Mouse (Mus musculus): ENCODE results near the gene 9130204L05Rik. TPM values are rescaled to one million over a fixed set of nuclear protein-coding genes. Genes with fewer than 3 reads are reported as not detected.

The 9130204L05Rik gene
- not detected in 2 replicates for polyA plus RNA-seq (2016; fragmentation: Nextera tagmentation; extraction: Ambion mirVana)

- Histone ChIP-seq H3K9me3 (peaks cover 22% of the 10 kb centered on the region), H3K4me1 (no peaks in the 10 kb centered on the region), H3K4me3 (no peak within 1 kb of the TSS), H3K36me3 (replicated peaks) (no peaks in the 10 kb centered on the region), H3K27me3 (replicated peaks; ENCODE audit: low read depth, poor library complexity, severe bottlenecking) (no peaks in the 10 kb centered on the region), H3K27ac (replicated peaks) (no peak within 1 kb of the TSS)
- WGBS = 64% methylated on average over 2 of the region's 2 CpGs
- no peak for DNase-seq (ENCODE audit: low spot score)
These were observed at the start of gene 9130204L05Rik for GRCm38 (mm10) chr3:91090703-91091102. TSS of gene 9130204L05Rik (minus strand) at chr3:91090803.

- no peaks in the 10 kb centered on the region for H3K36me3 ChIP-seq (replicated peaks)
- H3K27me3 ChIP-seq (replicated peaks; ENCODE audit: low read depth, poor library complexity, severe bottlenecking) = no peaks in the 10 kb centered on the region
- H3K27ac ChIP-seq (replicated peaks) = no peak overlapping the region
- DNase-seq (ENCODE audit: low spot score) = no peak
- no peaks in the 10 kb centered on the region for H3K4me1 ChIP-seq
- peaks cover 11% of the 10 kb centered on the region for H3K9me3 ChIP-seq
- H3K4me3 ChIP-seq = no peak overlapping the region
These were observed 18.1 kb upstream of the 9130204L05Rik start for GRCm38 (mm10) chr3:91108696-91109095.

DNA sequence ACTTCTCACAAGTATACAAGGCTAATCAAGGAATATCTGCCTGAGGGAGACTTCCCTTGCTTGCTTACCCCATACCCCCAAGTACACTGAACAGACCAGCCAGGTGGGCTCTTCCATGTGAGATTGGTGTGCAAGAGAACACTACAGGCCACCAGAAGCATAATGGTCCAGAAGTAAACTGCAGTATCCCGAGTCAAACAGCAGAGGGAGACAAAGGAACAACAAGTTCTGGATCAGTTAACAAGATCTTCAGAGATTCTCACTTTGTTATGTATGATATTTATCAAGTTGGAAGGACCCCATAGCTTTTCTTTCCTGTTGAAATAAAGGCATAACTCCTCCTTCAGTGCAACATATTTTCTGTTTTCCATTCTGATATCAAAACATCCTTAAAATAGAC, 31.4 kb downstream of the 9130204L05Rik start:
- H3K4me1 ChIP-seq = no peaks in the 10 kb centered on the region
- no peak overlapping the region for H3K4me3 ChIP-seq
- H3K36me3 ChIP-seq (replicated peaks) = no peaks in the 10 kb centered on the region
- no peak overlapping the region for H3K27ac ChIP-seq (replicated peaks)
- no peaks in the 10 kb centered on the region for H3K27me3 ChIP-seq (replicated peaks; ENCODE audit: low read depth, poor library complexity, severe bottlenecking)
- DNase-seq (ENCODE audit: low spot score) = no peak
- WGBS = 4% methylated on average over 1 of the region's 1 CpGs
- H3K9me3 ChIP-seq = peaks cover 20% of the 10 kb centered on the region; the same call in 1 of the 2 replicates

DNA sequence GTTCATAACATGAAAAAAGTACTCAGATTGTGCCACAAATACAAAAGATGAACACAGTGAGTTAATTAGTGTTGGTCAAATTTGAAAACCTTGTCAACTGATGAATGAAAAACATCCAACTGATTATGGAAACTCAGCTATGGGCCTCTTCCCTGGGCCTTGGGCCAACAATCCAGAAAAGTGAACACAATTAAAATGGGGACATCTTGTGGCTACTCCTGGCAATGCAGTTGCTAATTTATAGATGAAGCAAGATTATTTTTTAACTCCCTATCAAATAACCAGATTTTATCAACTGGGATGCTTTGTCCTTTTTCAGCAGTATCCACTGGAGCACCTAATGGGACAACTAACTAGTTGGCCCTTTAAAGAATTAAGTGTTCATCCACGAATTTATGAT, 37.9 kb downstream of the 9130204L05Rik start:
- peaks cover 22% of the 10 kb centered on the region for H3K9me3 ChIP-seq
- 23% methylated on average over 1 of the region's 1 CpGs for WGBS

More for the DNA sequence above, 37.9 kb downstream of the 9130204L05Rik start:
- Histone ChIP-seq H3K27me3 (replicated peaks; ENCODE audit: low read depth, poor library complexity, severe bottlenecking) (no peaks in the 10 kb centered on the region), H3K27ac (replicated peaks) (no peak overlapping the region), H3K4me1 (no peaks in the 10 kb centered on the region), H3K4me3 (no peak overlapping the region), H3K36me3 (replicated peaks) (no peaks in the 10 kb centered on the region)
- DNase-seq (ENCODE audit: low spot score) = no peak
